Mouse (Mus musculus) testis, adult 2 months (tissue): ENCODE results near the gene Ssna1. TPM values are rescaled to one million over a fixed set of nuclear protein-coding genes. Genes with fewer than 3 reads are reported as not detected.

Experiments
- H3K27ac ChIP-seq: fragments of 200-500 bp; 2 replicates; pipeline ENCODE4 v1.5.1; 2012; ENCODE audit warnings: low read depth, low read length; ENCODE audit not compliant: control insufficient read depth, insufficient read depth
- H3K27me3 ChIP-seq: fragments of 200-500 bp; 2 replicates; pipeline ENCODE4 v1.6.1; 2012; ENCODE audit warnings: mild to moderate bottlenecking, low read length, moderate library complexity; ENCODE audit not compliant: control insufficient read depth, insufficient read depth
- H3K36me3 ChIP-seq: fragments of 200-500 bp; 2 replicates; pipeline ENCODE4 v1.6.1; 2012; ENCODE audit warnings: mild to moderate bottlenecking, low read length; ENCODE audit not compliant: control insufficient read depth, insufficient read depth
- H3K4me1 ChIP-seq: fragments of 200-500 bp; 2 replicates; pipeline ENCODE4 v1.6.1; 2012; ENCODE audit warnings: low read length; ENCODE audit not compliant: control insufficient read depth, insufficient read depth
- H3K4me3 ChIP-seq: fragments of 200-500 bp; 2 replicates; pipeline ENCODE4 v1.5.1; 2012; ENCODE audit warnings: low read depth, mild to moderate bottlenecking, low read length, moderate library complexity, mixed read lengths; ENCODE audit not compliant: control insufficient read depth
- CTCF ChIP-seq: fragments of 200-500 bp; IDR thresholded peaks from 2 replicates; pipeline ENCODE4 v1.5.1; 2012; ENCODE audit warnings: low read depth, mild to moderate bottlenecking, inconsistent platforms, low read length, moderate library complexity; ENCODE audit not compliant: control insufficient read depth, insufficient read depth, insufficient replicate concordance
- POLR2A ChIP-seq: fragments of 200-500 bp; IDR thresholded peaks from 2 replicates; pipeline ENCODE4 v1.6.1; 2012; ENCODE audit warnings: low read depth, mild to moderate bottlenecking, inconsistent platforms, low read length, moderate library complexity; ENCODE audit not compliant: control insufficient read depth
- polyA plus RNA-seq: library from polyadenylated mRNA; depleted of rRNA; stranded (reverse); fragments of >200 nt; gene quantifications from 2 replicates; pipeline ENCODE4 v1.2.3, GENCODE M21; 2012

Gene Ssna1
- polyA plus RNA-seq, 1 experiment, result 54.9 TPM

DNA sequence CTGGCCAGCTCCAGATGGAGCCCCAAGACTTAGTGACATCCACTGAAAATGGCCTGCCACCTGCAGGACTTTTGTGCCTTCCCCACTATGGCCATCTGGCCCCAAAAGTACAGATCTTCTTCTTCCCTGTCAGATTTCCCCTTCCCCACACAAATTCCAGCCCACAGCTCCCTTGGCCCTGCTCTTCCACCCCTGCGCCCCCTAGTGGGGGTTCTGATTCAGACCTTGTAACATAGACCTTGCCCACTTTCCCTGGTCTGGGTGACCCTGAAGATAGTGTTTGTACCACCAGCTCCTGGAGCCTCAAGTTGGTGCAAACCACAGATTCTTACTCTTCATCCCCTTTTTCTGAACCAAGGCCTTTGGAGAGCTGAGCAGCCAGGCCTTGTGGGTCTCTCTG, 20.6 kb upstream of the Ssna1 start:
- TF ChIP-seq POLR2A, result no peak
- TF ChIP-seq CTCF, result peak; percentile 58; the same call in 1 of the 2 replicates
- H3K27ac ChIP-seq, result no peak overlapping the region
- H3K4me3 ChIP-seq, result peak overlapping the region; percentile 41

DNA sequence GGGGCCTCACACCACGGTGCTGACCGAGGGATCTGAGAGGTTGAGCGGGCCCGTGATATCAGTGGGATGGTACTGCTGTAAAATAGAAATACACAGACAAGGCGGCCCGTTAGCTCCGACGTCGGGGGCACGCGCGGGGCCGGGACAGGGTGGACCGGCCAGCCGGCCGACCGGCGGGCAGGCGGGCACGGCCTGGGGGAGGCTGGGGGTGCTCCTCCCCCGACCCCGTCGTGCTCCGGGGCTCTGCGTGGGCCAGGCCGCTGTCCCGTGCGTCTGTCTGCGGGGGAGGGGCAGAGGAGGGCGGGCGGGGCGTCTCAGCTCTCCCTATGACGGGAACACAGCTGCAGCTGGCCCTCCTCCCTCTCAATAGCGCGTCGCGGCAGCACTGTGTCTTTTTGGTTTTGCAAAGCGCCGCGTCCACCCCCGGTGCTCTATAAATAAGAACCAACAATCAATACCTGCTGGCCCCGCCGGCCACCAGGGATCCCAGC, 19.9 kb upstream of the Ssna1 start:
- Histone ChIP-seq H3K27ac (no peak overlapping the region), H3K36me3 (no peaks in the 10 kb centered on the region), H3K27me3 (no peaks in the 10 kb centered on the region), H3K4me1 (peaks cover 8% of the 10 kb centered on the region), H3K4me3 (peak overlapping the region; percentile 76)
- no peak for TF ChIP-seq CTCF
- no peak for TF ChIP-seq POLR2A

More for the DNA sequence above, 20.6 kb upstream of the Ssna1 start:
- no peaks in the 10 kb centered on the region for H3K27me3 ChIP-seq
- no peaks in the 10 kb centered on the region for H3K36me3 ChIP-seq
- peaks cover 8% of the 10 kb centered on the region for H3K4me1 ChIP-seq

GRCm38 (mm10) chr2:25291184-25292053, 19.2 kb upstream of the Ssna1 start:
- Histone ChIP-seq H3K4me3 (peak overlapping the region; percentile 76), H3K4me1 (peaks cover 8% of the 10 kb centered on the region), H3K27ac (no peak overlapping the region), H3K36me3 (no peaks in the 10 kb centered on the region), H3K27me3 (no peaks in the 10 kb centered on the region)
- TF ChIP-seq POLR2A, result no peak
- TF ChIP-seq CTCF, result no peak

DNA sequence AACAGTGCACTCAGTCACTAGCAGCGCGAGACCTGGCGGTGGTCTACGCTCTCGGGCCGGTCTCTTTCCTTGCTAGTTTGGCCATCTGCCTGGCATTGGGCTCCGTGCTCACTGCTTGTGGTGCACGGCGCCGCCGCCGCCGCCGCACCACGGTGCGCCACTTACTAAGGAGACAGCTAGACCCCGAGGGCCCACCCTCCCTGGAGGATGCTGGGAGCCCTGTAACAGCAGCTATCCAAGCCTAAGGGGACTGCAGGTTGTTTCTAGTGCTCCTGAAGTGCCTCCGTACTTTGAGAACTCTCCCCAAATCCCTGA, 18.5 kb upstream of the Ssna1 start:
- no peak for TF ChIP-seq CTCF
- TF ChIP-seq POLR2A, result no peak
- no peak overlapping the region for H3K27ac ChIP-seq
- peak overlapping the region; percentile 76 for H3K4me3 ChIP-seq
- H3K27me3 ChIP-seq, result no peaks in the 10 kb centered on the region
- H3K36me3 ChIP-seq, result no peaks in the 10 kb centered on the region
- peaks cover 8% of the 10 kb centered on the region for H3K4me1 ChIP-seq

DNA sequence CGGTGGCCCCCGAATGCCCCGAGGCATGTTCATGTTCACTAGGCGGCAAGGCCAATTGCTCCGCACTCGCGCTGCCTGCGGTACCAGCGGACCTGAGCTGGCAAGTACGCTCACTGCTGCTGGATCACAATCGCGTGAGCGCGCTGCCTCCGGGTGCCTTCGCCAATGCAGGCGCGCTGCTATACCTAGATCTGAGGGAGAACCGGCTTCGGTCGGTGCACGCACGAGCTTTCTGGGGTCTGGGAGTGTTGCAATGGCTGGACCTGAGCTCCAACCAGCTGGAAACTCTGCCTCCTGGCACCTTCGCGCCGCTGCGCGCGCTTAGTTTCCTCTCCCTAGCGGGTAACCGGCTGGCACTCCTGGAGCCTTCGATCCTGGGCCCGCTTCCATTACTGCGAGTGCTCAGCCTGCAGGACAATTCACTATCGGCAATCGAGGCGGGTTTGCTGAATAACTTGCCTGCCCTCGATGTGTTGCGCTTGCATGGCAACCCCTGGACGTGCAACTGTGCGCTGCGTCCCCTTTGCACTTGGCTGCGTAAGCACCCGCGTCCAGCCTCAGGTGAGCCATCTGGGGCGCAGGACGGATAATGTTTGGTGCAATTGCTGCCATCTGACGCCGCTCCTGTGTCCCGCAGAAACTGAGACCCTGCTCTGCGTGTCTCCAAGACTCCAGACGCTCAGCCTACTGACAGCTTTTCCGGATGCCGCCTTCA, 18.0 kb upstream of the Ssna1 start:
- H3K27me3 ChIP-seq, result no peaks in the 10 kb centered on the region
- H3K4me1 ChIP-seq, result peaks cover 8% of the 10 kb centered on the region
- peak overlapping the region; percentile 76 for H3K4me3 ChIP-seq
- TF ChIP-seq POLR2A (0 out of 2 replicates have a peak, but pooled peaks have one; percentile 2), CTCF (no peak)
- H3K36me3 ChIP-seq, result no peaks in the 10 kb centered on the region; the same call in 1 of the 2 replicates
- H3K27ac ChIP-seq, result no peak overlapping the region

GRCm38 (mm10) chr2:25289651-25290050, 17.4 kb upstream of the Ssna1 start, which contains the start of gene Lrrc26:
Gene Lrrc26 (plus strand): TSS chr2:25289915.
- H3K27ac ChIP-seq, result no peak within 1 kb of the TSS
- peaks cover 8% of the 10 kb centered on the region for H3K4me1 ChIP-seq
- TF ChIP-seq POLR2A (no peak), CTCF (no peak)
- peaks cover 4% of the 10 kb centered on the region for H3K36me3 ChIP-seq
- peak within 1 kb of the TSS; percentile 76 for H3K4me3 ChIP-seq
- H3K27me3 ChIP-seq, result no peaks in the 10 kb centered on the region

GRCm38 (mm10) chr2:25288734-25289345, 16.6 kb upstream of the Ssna1 start:
- H3K4me3 ChIP-seq, result peak overlapping the region; percentile 76
- TF ChIP-seq CTCF (no peak), POLR2A (no peak)
- H3K27me3 ChIP-seq, result no peaks in the 10 kb centered on the region
- H3K4me1 ChIP-seq, result peaks cover 8% of the 10 kb centered on the region
- peaks cover 5% of the 10 kb centered on the region for H3K36me3 ChIP-seq
- H3K27ac ChIP-seq, result no peak overlapping the region
